Mouse (Mus musculus) bone marrow macrophage, adult 2 months (primary cell): ENCODE measurements at regions not wholly inside any gene's neighbourhood (a gene's known extent, or its start where the extent isn't known, plus 50 kb on each side); places are given as distances from the start of the nearest gene placed in this dataset.

Source experiments
- CTCF ChIP-seq: IDR thresholded peaks from 2 replicates; pipeline ENCODE4 v1.5.1; 2012; ENCODE audit warnings: low read depth, mild to moderate bottlenecking, low read length, moderate library complexity
- POLR2A ChIP-seq: IDR thresholded peaks from 2 replicates; pipeline ENCODE4 v1.6.1; 2012; ENCODE audit warnings: mild to moderate bottlenecking, low read depth, low read length, borderline replicate concordance

GRCm38 (mm10) chr8:96042335-96042734 is 154.0 kb upstream of the Got2 start:
- TF ChIP-seq CTCF = no peak
- no peak for TF ChIP-seq POLR2A
